Mouse (Mus musculus) forebrain, embryonic 14.5 days (tissue): ENCODE data around the gene Gm4133. TPM values are rescaled to one million over a fixed set of nuclear protein-coding genes. Genes with fewer than 3 reads are reported as not detected.
"Not testable (repeated sequence)": the region's sequence is repeated elsewhere in the genome, so short reads cannot be mapped to it uniquely, and the experiment has no call there.

Experiments used
- ATAC-seq: fragments of 200-750 bp; cut with Nextera tagmentation; 2 replicates; pipeline ENCODE4 v1.8.0; 2017; ENCODE audit warnings: mild to moderate bottlenecking, moderate library complexity
- DNase-seq: peaks from one replicate; pipeline ENCODE4 v3.0.0-alpha.2; 2015; ENCODE audit warnings: low spot score
- H3K27ac ChIP-seq: fragments of 300-500 bp; sonication (generic); 2 replicates; pipeline ENCODE4 v1.5.1; 2014; ENCODE audit warnings: low read depth, mild to moderate bottlenecking, control low read depth, low read length, moderate library complexity
- H3K27me3 ChIP-seq: fragments of 300-500 bp; sonication (generic); replicated peaks from 2 replicates; pipeline ENCODE4 v1.6.1; 2014; ENCODE audit warnings: low read length, control low read depth, mixed read lengths; ENCODE audit not compliant: control insufficient read depth, insufficient read depth
- H3K36me3 ChIP-seq: fragments of 300-500 bp; sonication (generic); 2 replicates; pipeline ENCODE4 v1.6.1; 2014; ENCODE audit warnings: low read length, control low read depth; ENCODE audit not compliant: control insufficient read depth, insufficient read depth
- H3K4me1 ChIP-seq: fragments of 300-500 bp; sonication (generic); 2 replicates; pipeline ENCODE4 v1.6.1; 2014; ENCODE audit warnings: antibody characterized with exemption, low read length, control low read depth; ENCODE audit not compliant: control insufficient read depth, insufficient read depth
- H3K4me2 ChIP-seq: fragments of 300-500 bp; sonication (generic); 2 replicates; pipeline ENCODE4 v1.6.1; 2014; ENCODE audit warnings: mild to moderate bottlenecking, control low read depth, low read length
- H3K4me3 ChIP-seq: fragments of 300-500 bp; sonication (generic); 2 replicates; pipeline ENCODE4 v1.5.1; 2014; ENCODE audit warnings: low read depth, low read length, control low read depth
- H3K9ac ChIP-seq: fragments of 300-500 bp; sonication (generic); 2 replicates; pipeline ENCODE4 v1.6.1; 2014; ENCODE audit warnings: mild to moderate bottlenecking, low read length, control low read depth, moderate library complexity
- H3K9me3 ChIP-seq: fragments of 300-500 bp; sonication (generic); replicated peaks from 2 replicates; pipeline ENCODE4 v1.6.1; 2016; ENCODE audit warnings: low read length, control low read depth, mixed read lengths; ENCODE audit not compliant: control insufficient read depth
- WGBS: fragments of 180-500 bp; shearing (Covaris S2); extraction: QIAGEN DNeasy Blood & Tissue Kit; methylation state at CpG from one replicate; pipeline ENCODE4 v1.1.7; 2014; 5-methylcytosine and 5-hydroxymethylcytosine counted together
- polyA plus RNA-seq: library from polyadenylated mRNA; unstranded; fragments of >200 nt; fragmentation: Nextera tagmentation; extraction: Ambion mirVana; gene quantifications from 2 replicates; pipeline ENCODE4 v1.2.1, GENCODE M21; 2014

The Gm4133 gene
- not detected in 2 replicates for polyA plus RNA-seq

GRCm38 (mm10) chr7:20333965-20334364, at the start of gene Gm4133:
Gm4133 (minus strand) TSS chr7:20334065.
- not testable (repeated sequence) for H3K36me3 ChIP-seq, H3K27me3 ChIP-seq, H3K4me3 ChIP-seq, H3K4me1 ChIP-seq, DNase-seq, H3K9ac ChIP-seq, H3K4me2 ChIP-seq, H3K9me3 ChIP-seq, H3K27ac ChIP-seq, ATAC-seq
- WGBS = no CpG with 5 or more reads among the region's 2 CpGs

GRCm38 (mm10) chr7:20375310-20375709, 41.4 kb upstream of the Gm4133 start, which contains the start of gene Gm5728:
Gm5728 (minus strand) TSS chr7:20375410.
- not testable (repeated sequence) for ATAC-seq, H3K9ac ChIP-seq, H3K27me3 ChIP-seq, H3K4me2 ChIP-seq, H3K27ac ChIP-seq, H3K4me1 ChIP-seq, H3K4me3 ChIP-seq, H3K9me3 ChIP-seq, H3K36me3 ChIP-seq, DNase-seq
- no CpG with 5 or more reads among the region's 1 CpGs for WGBS

Other genes with a start within 250 kb of the Gm4133 start
- not detected in 2 replicates for gene Vmn1r91, start 234.4 kb downstream of the Gm4133 start, polyA plus RNA-seq
- gene Gm16442, start 211.5 kb downstream of the Gm4133 start, polyA plus RNA-seq = not detected in 2 replicates
- gene Vmn1r93, start 195.0 kb downstream of the Gm4133 start, polyA plus RNA-seq = not detected in 2 replicates
- not detected in 2 replicates for gene Vmn1r94, start 165.7 kb downstream of the Gm4133 start, polyA plus RNA-seq
- gene Vmn1r95, start 140.4 kb downstream of the Gm4133 start, polyA plus RNA-seq = not detected in 2 replicates
- not detected in 2 replicates for gene Gm6164, start 128.5 kb downstream of the Gm4133 start, polyA plus RNA-seq
- not detected in 2 replicates for gene Gm4498, start 100.2 kb downstream of the Gm4133 start, polyA plus RNA-seq
- not detected in 2 replicates for gene Gm5890, start 71.2 kb downstream of the Gm4133 start, polyA plus RNA-seq
- gene Gm5728, start 41.3 kb upstream of the Gm4133 start, polyA plus RNA-seq = not detected in 2 replicates
- not detected in 2 replicates for gene Vmn1r100, start 83.9 kb upstream of the Gm4133 start, polyA plus RNA-seq
- gene Vmn1r101, start 108.5 kb upstream of the Gm4133 start, polyA plus RNA-seq = not detected in 2 replicates
- not detected in 2 replicates for gene Gm10670, start 140.9 kb upstream of the Gm4133 start, polyA plus RNA-seq
- not detected in 2 replicates for gene Vmn1r103, start 176.5 kb upstream of the Gm4133 start, polyA plus RNA-seq
- gene Vmn1r104, start 199.8 kb upstream of the Gm4133 start, polyA plus RNA-seq = not detected in 2 replicates
- gene Gm5726, start 211.7 kb upstream of the Gm4133 start, polyA plus RNA-seq = not detected in 2 replicates
- gene Gm4141, start 242.2 kb upstream of the Gm4133 start, polyA plus RNA-seq = not detected in 2 replicates